Mouse (Mus musculus): ENCODE results near the gene Aurkb. TPM values are rescaled to one million over a fixed set of nuclear protein-coding genes. Genes with fewer than 3 reads are reported as not detected.

Gene Aurkb
- polyA plus RNA-seq, 1 experiment from 2014 or later, result 116 TPM

GRCm38 (mm10) chr11:69066163-69066861 lies 20.9 kb downstream of the Aurkb start:
- 7% methylated on average over 29 of the region's 29 CpGs for WGBS (ENCODE audit: insufficient replicate concordance)
- DNase-seq (peak; percentile 65), ATAC-seq (ENCODE audit: low read depth) (peak; percentile 32)
- H3K9me3 ChIP-seq (replicated peaks), result no peaks in the 10 kb centered on the region
- no peaks in the 10 kb centered on the region for H3K36me3 ChIP-seq
- H3K27ac ChIP-seq, result peak overlapping the region; percentile 68
- peak overlapping the region; percentile 57 for H3K4me3 ChIP-seq (replicated peaks)
- peaks cover 58% of the 10 kb centered on the region for H3K4me1 ChIP-seq (replicated peaks)
- no peaks in the 10 kb centered on the region for H3K27me3 ChIP-seq
- peak overlapping the region; percentile 73 for H3K9ac ChIP-seq
- peak overlapping the region; percentile 81 for H3K4me2 ChIP-seq

- Histone ChIP-seq H3K4me2 (peak overlapping the region; percentile 81), H3K9ac (peak overlapping the region; percentile 73; the same call in 1 of the 2 replicates), H3K4me1 (replicated peaks) (peaks cover 58% of the 10 kb centered on the region), H3K4me3 (replicated peaks) (peak overlapping the region; percentile 57), H3K36me3 (no peaks in the 10 kb centered on the region), H3K9me3 (replicated peaks) (no peaks in the 10 kb centered on the region), H3K27ac (peak overlapping the region; percentile 68), H3K27me3 (no peaks in the 10 kb centered on the region)
- 11% methylated on average over 8 of the region's 8 CpGs for WGBS (ENCODE audit: insufficient replicate concordance)
- no peak for ATAC-seq (ENCODE audit: low read depth)
- DNase-seq, result peak; percentile 82
Observed at GRCm38 (mm10) chr11:69066956-69067355, 21.5 kb downstream of the Aurkb start.

- Histone ChIP-seq H3K36me3 (no peaks in the 10 kb centered on the region), H3K9me3 (replicated peaks) (no peaks in the 10 kb centered on the region), H3K27me3 (no peaks in the 10 kb centered on the region), H3K27ac (peak overlapping the region; percentile 44; the same call in 1 of the 2 replicates), H3K4me1 (replicated peaks) (peaks cover 60% of the 10 kb centered on the region), H3K4me2 (no peak overlapping the region), H3K9ac (peak overlapping the region; percentile 22; the same call in 1 of the 2 replicates), H3K4me3 (replicated peaks) (no peak overlapping the region)
- no peak for DNase-seq
- ATAC-seq (ENCODE audit: low read depth), result no peak
- WGBS (ENCODE audit: insufficient replicate concordance), result 54% methylated on average over 6 of the region's 6 CpGs
Observed at GRCm38 (mm10) chr11:69067601-69068000, 22.2 kb downstream of the Aurkb start.

- Histone ChIP-seq H3K36me3 (no peaks in the 10 kb centered on the region), H3K27ac (peak overlapping the region; percentile 88), H3K27me3 (no peaks in the 10 kb centered on the region), H3K4me3 (replicated peaks) (peak overlapping the region; percentile 75), H3K4me2 (peak overlapping the region; percentile 89), H3K4me1 (replicated peaks) (peaks cover 69% of the 10 kb centered on the region), H3K9ac (peak overlapping the region; percentile 85), H3K9me3 (replicated peaks) (no peaks in the 10 kb centered on the region)
- WGBS (ENCODE audit: insufficient replicate concordance), result 2% methylated on average over 13 of the region's 13 CpGs
- ATAC-seq (ENCODE audit: low read depth) (no peak), DNase-seq (no peak)
Observed at GRCm38 (mm10) chr11:69070093-69070492, 24.6 kb downstream of the Aurkb start.

GRCm38 (mm10) chr11:69070590-69071222 lies 25.3 kb downstream of the Aurkb start, which contains the start of gene Tmem107:
Gene Tmem107 (plus strand): TSS chr11:69070806.
- Histone ChIP-seq H3K9me3 (replicated peaks) (no peaks in the 10 kb centered on the region), H3K36me3 (no peaks in the 10 kb centered on the region), H3K27ac (peak within 1 kb of the TSS; percentile 90), H3K4me1 (replicated peaks) (peaks cover 66% of the 10 kb centered on the region), H3K9ac (peak within 1 kb of the TSS; percentile 85), H3K4me2 (peak within 1 kb of the TSS; percentile 89), H3K4me3 (replicated peaks) (peak within 1 kb of the TSS; percentile 75), H3K27me3 (no peaks in the 10 kb centered on the region)
- under 1% methylated on average over 47 of the region's 47 CpGs for WGBS (ENCODE audit: insufficient replicate concordance)
- DNase-seq (peak; percentile 91), ATAC-seq (ENCODE audit: low read depth) (peak; percentile 76)

- H3K27me3 ChIP-seq, result no peaks in the 10 kb centered on the region
- H3K4me2 ChIP-seq, result peak overlapping the region; percentile 89
- H3K9ac ChIP-seq, result peak overlapping the region; percentile 85
- H3K36me3 ChIP-seq, result no peaks in the 10 kb centered on the region
- peak overlapping the region; percentile 90 for H3K27ac ChIP-seq
- ATAC-seq (ENCODE audit: low read depth), result no peak
- DNase-seq, result no peak
- no peaks in the 10 kb centered on the region for H3K9me3 ChIP-seq (replicated peaks)
- H3K4me1 ChIP-seq (replicated peaks), result peaks cover 65% of the 10 kb centered on the region
- 37% methylated on average over 9 of the region's 9 CpGs for WGBS (ENCODE audit: insufficient replicate concordance)
- peak overlapping the region; percentile 75 for H3K4me3 ChIP-seq (replicated peaks)
Observed at GRCm38 (mm10) chr11:69071262-69071661, 25.8 kb downstream of the Aurkb start.

GRCm38 (mm10) chr11:69072234-69072633 lies 26.8 kb downstream of the Aurkb start:
- peak overlapping the region; percentile 85 for H3K9ac ChIP-seq
- H3K4me3 ChIP-seq (replicated peaks), result peak overlapping the region; percentile 46
- H3K27ac ChIP-seq, result peak overlapping the region; percentile 90
- peak overlapping the region; percentile 89 for H3K4me2 ChIP-seq
- no peaks in the 10 kb centered on the region for H3K36me3 ChIP-seq
- peaks cover 57% of the 10 kb centered on the region for H3K4me1 ChIP-seq (replicated peaks)
- no peak for DNase-seq
- 80% methylated on average over 11 of the region's 11 CpGs for WGBS (ENCODE audit: insufficient replicate concordance)
- H3K9me3 ChIP-seq (replicated peaks), result no peaks in the 10 kb centered on the region
- no peaks in the 10 kb centered on the region for H3K27me3 ChIP-seq
- no peak for ATAC-seq (ENCODE audit: low read depth)

GRCm38 (mm10) chr11:69072666-69073064 lies 27.2 kb downstream of the Aurkb start:
- no peaks in the 10 kb centered on the region for H3K36me3 ChIP-seq
- WGBS (ENCODE audit: insufficient replicate concordance), result 14% methylated on average over 9 of the region's 9 CpGs
- no peaks in the 10 kb centered on the region for H3K27me3 ChIP-seq
- no peak for DNase-seq
- peak overlapping the region; percentile 85 for H3K9ac ChIP-seq
- no peak for ATAC-seq (ENCODE audit: low read depth)
- peak overlapping the region; percentile 46 for H3K4me3 ChIP-seq (replicated peaks)
- H3K4me1 ChIP-seq (replicated peaks), result peaks cover 55% of the 10 kb centered on the region
- H3K4me2 ChIP-seq, result peak overlapping the region; percentile 89
- peak overlapping the region; percentile 90 for H3K27ac ChIP-seq
- H3K9me3 ChIP-seq (replicated peaks), result no peaks in the 10 kb centered on the region

GRCm38 (mm10) chr11:69073065-69073888 lies 27.8 kb downstream of the Aurkb start:
- Histone ChIP-seq H3K4me2 (peak overlapping the region; percentile 89), H3K27me3 (no peaks in the 10 kb centered on the region), H3K9ac (peak overlapping the region; percentile 85), H3K36me3 (no peaks in the 10 kb centered on the region), H3K27ac (peak overlapping the region; percentile 90), H3K4me1 (replicated peaks) (peaks cover 53% of the 10 kb centered on the region), H3K9me3 (replicated peaks) (no peaks in the 10 kb centered on the region), H3K4me3 (replicated peaks) (peak overlapping the region; percentile 46)
- ATAC-seq (ENCODE audit: low read depth) (peak; percentile 79), DNase-seq (peak; percentile 79)
- under 1% methylated on average over 14 of the region's 14 CpGs for WGBS (ENCODE audit: insufficient replicate concordance)

- H3K36me3 ChIP-seq, result no peaks in the 10 kb centered on the region
- H3K27me3 ChIP-seq, result no peaks in the 10 kb centered on the region
- H3K4me2 ChIP-seq, result peak overlapping the region; percentile 16
- no peak overlapping the region for H3K4me3 ChIP-seq (replicated peaks)
- peaks cover 53% of the 10 kb centered on the region for H3K4me1 ChIP-seq (replicated peaks)
- 46% methylated on average over 6 of the region's 6 CpGs for WGBS (ENCODE audit: insufficient replicate concordance)
- ATAC-seq (ENCODE audit: low read depth) (no peak), DNase-seq (no peak)
- peak overlapping the region; percentile 90 for H3K27ac ChIP-seq
- no peaks in the 10 kb centered on the region for H3K9me3 ChIP-seq (replicated peaks)
- peak overlapping the region; percentile 85 for H3K9ac ChIP-seq
Observed at GRCm38 (mm10) chr11:69073951-69074775, 28.7 kb downstream of the Aurkb start.

Measured in liver, embryonic 13.5 days (tissue).